Mouse (Mus musculus) megakaryocyte, embryonic 14.5 days (primary cell): ENCODE results near the gene Eml6. TPM values are rescaled to one million over a fixed set of nuclear protein-coding genes. Genes with fewer than 3 reads are reported as not detected.

Source experiments
- H3K27me3 ChIP-seq: replicated peaks from 2 replicates; pipeline ENCODE3; 2012; ENCODE audit warnings: inconsistent platforms
- H3K36me3 ChIP-seq: replicated peaks from 2 replicates; pipeline ENCODE3; 2012; ENCODE audit warnings: low read length, inconsistent platforms, mixed read lengths
- H3K4me1 ChIP-seq: 2 replicates; pipeline ENCODE4 v1.6.1; 2012; ENCODE audit warnings: inconsistent platforms
- H3K4me3 ChIP-seq: replicated peaks from 2 replicates; pipeline ENCODE3; 2012; ENCODE audit warnings: moderate library complexity, mild to moderate bottlenecking, inconsistent platforms
- H3K9me3 ChIP-seq: 2 replicates; pipeline ENCODE4 v1.6.1; 2012; ENCODE audit warnings: inconsistent platforms
- FLI1 ChIP-seq: IDR thresholded peaks from 2 replicates; pipeline ENCODE4 v1.6.1; 2012; ENCODE audit warnings: low read length, inconsistent platforms, mixed read lengths
- GATA1 ChIP-seq: IDR thresholded peaks from 3 replicates; pipeline ENCODE4 v1.6.1; 2012; ENCODE audit warnings: mixed read lengths, low read length, inconsistent platforms, borderline replicate concordance
- polyA plus RNA-seq: library from polyadenylated mRNA; stranded (reverse); fragments of >175 nt; gene quantifications from 2 replicates; pipeline ENCODE4 v1.2.3, GENCODE M21; 2012; ENCODE audit warnings: low replicate concordance; ENCODE audit not compliant: insufficient read depth

The Eml6 gene
- polyA plus RNA-seq, 1 experiment, result 0.67 TPM

GRCm38 (mm10) chr11:29706845-29707244 lies 319.0 kb downstream of the Eml6 start:
- TF ChIP-seq GATA1 (no peak), FLI1 (no peak)
- Histone ChIP-seq H3K36me3 (peaks cover 75% of the 10 kb centered on the region), H3K4me3 (no peak overlapping the region), H3K27me3 (no peaks in the 10 kb centered on the region), H3K9me3 (no peaks in the 10 kb centered on the region), H3K4me1 (peaks cover 40% of the 10 kb centered on the region)

- TF ChIP-seq GATA1 (no peak), FLI1 (no peak)
- Histone ChIP-seq H3K9me3 (no peaks in the 10 kb centered on the region), H3K27me3 (no peaks in the 10 kb centered on the region), H3K36me3 (peaks cover 71% of the 10 kb centered on the region), H3K4me1 (peaks cover 40% of the 10 kb centered on the region), H3K4me3 (no peak overlapping the region)
Measured at GRCm38 (mm10) chr11:29705263-29705662, 320.6 kb downstream of the Eml6 start.

GRCm38 (mm10) chr11:29702721-29703120 lies 323.1 kb downstream of the Eml6 start:
- H3K36me3 ChIP-seq, result peaks cover 59% of the 10 kb centered on the region
- TF ChIP-seq GATA1, result no peak
- no peak for TF ChIP-seq FLI1
- H3K27me3 ChIP-seq, result no peaks in the 10 kb centered on the region
- no peak overlapping the region for H3K4me3 ChIP-seq
- H3K9me3 ChIP-seq, result no peaks in the 10 kb centered on the region
- peaks cover 40% of the 10 kb centered on the region for H3K4me1 ChIP-seq

- Histone ChIP-seq H3K4me3 (peak overlapping the region; percentile 97), H3K4me1 (peaks cover 32% of the 10 kb centered on the region), H3K27me3 (no peaks in the 10 kb centered on the region), H3K36me3 (peaks cover 25% of the 10 kb centered on the region), H3K9me3 (no peaks in the 10 kb centered on the region)
- TF ChIP-seq FLI1, result no peak
- TF ChIP-seq GATA1, result no peak
Measured at GRCm38 (mm10) chr11:29694754-29695153, 331.1 kb downstream of the Eml6 start.

DNA sequence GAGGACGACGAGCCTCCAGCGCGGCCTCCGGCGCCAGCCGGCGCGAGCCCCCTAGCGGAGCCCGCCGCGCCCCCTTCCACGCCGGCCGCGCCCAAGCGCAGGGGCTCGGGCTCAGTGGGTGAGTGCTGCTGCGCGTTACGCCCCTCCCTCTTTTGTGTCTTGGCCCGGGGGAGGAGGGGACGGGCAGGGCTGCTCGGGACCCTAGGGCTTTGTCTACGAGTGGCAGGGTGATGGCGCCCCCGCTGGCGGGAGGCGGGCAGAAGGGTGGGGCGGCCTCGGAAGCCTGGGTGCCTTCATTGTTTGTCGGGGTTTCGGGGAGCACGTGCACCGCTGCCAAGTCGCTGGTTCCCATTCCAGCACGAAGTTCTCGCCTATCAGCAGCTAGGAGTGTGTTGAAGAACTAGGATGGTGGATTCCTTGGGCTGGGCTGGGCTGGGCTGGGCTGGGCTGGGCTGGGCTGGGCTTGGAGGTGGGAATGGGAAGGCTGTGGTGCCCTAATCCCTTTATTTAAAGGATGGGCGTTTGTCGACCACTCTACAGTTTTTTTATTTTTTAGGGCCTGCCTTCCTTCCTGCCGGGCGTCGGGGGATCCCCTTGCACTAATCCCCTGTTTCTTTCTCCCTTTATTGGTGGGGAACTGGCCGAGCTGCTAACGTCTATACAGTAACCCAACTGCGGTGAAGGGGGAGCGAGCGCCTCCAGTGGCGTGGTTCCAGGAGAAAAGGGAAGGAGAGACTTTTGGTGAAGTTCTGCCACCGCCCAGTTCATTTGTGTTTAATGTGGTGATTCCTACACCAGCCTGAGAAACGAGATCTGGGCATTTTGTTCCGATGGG lies 332.0 kb downstream of the Eml6 start:
- H3K27me3 ChIP-seq, result no peaks in the 10 kb centered on the region
- H3K4me1 ChIP-seq, result peaks cover 40% of the 10 kb centered on the region
- H3K4me3 ChIP-seq, result peak overlapping the region; percentile 97
- peaks cover 24% of the 10 kb centered on the region for H3K36me3 ChIP-seq
- TF ChIP-seq FLI1 (no peak), GATA1 (no peak)
- H3K9me3 ChIP-seq, result no peaks in the 10 kb centered on the region

Other genes with a start within 250 kb of the Eml6 start
- gene 4931440F15Rik, start 200.4 kb downstream of the Eml6 start, polyA plus RNA-seq, result 0.37 and 2.2 TPM in 2 replicates
- gene Sptbn1, start 242.1 kb upstream of the Eml6 start, polyA plus RNA-seq, result 8.1 and 10.8 TPM in 2 replicates